Mouse (Mus musculus): ENCODE results near the gene Wnt8b. TPM values are rescaled to one million over a fixed set of nuclear protein-coding genes. Genes with fewer than 3 reads are reported as not detected.

Wnt8b gene
- polyA plus RNA-seq, 1 experiment: 0.22 TPM

DNA sequence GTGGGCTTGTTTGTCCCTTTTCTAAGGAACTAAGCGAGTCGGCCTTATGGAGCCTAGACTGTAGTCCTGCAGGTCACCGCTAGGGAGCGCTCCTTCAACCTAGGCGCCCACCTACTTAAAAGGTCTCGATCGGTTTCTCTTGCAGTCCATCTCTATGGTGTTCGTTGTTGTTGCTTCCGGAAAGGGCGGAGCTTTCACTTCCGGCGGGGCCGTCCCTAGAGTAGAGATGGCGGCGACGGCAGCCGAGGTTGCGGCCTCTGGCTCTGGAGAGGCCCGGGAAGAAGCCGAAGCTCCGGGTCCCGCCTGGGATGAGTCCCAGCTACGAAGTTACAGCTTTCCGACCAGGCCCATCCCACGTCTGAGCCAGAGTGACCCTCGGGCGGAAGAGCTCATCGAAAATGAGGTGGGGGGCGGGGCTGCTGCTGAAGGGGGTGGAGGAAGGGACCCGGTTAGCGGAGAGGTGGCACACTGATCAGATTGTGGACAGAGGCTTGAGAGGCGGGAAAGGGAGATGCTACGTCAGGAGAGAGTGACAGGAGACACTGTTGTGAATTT lies 69.5 kb downstream of the Wnt8b start, which contains the start of gene Hif1an:
TSS of gene Hif1an (plus strand) at position 199 of the 555 bp plus-strand sequence.
- peak; percentile 72 for DNase-seq (ENCODE audit: low read depth)

Other genes with a start within 250 kb of the Wnt8b start
- 426 and 494 TPM in 2 replicates for gene Scd2, start 199.8 kb upstream of the Wnt8b start, polyA plus RNA-seq (2012; rRNA removed)
- 0.52 and 0.73 TPM in 2 replicates for gene Scd4, start 160.4 kb upstream of the Wnt8b start, polyA plus RNA-seq (2012; rRNA removed)
- 3,525 and 4,693 TPM in 2 replicates for gene Scd1, start 85.6 kb upstream of the Wnt8b start, polyA plus RNA-seq (2012; rRNA removed)
- 8.7 and 9.2 TPM in 2 replicates for gene Sec31b, start 52.4 kb downstream of the Wnt8b start, polyA plus RNA-seq (2012; rRNA removed)
- gene Gm20538, start 59.4 kb downstream of the Wnt8b start, polyA plus RNA-seq (2012; rRNA removed): not detected in 2 replicates
- 745 and 800 TPM in 2 replicates for gene Ndufb8, start 62.0 kb downstream of the Wnt8b start, polyA plus RNA-seq (2012; rRNA removed)
- 18.3 and 18.7 TPM in 2 replicates for gene Hif1an, start 69.4 kb downstream of the Wnt8b start, polyA plus RNA-seq (2012; rRNA removed)